Mouse (Mus musculus): ENCODE results near the gene Lrmp. TPM values are rescaled to one million over a fixed set of nuclear protein-coding genes. Genes with fewer than 3 reads are reported as not detected.
"Not testable (repeated sequence)": the region's sequence is repeated elsewhere in the genome, so short reads cannot be mapped to it uniquely, and the experiment has no call there.

Gene Lrmp
- polyA plus RNA-seq, 1 experiment, result 124 TPM

GRCm38 (mm10) chr6:145079087-145079759 lies 36.2 kb upstream of the Lrmp start:
- Histone ChIP-seq H3K4me1 (ENCODE audit: control insufficient read depth, insufficient read depth, low read length) (no peaks in the 10 kb centered on the region), H3K27ac (ENCODE audit: insufficient read depth, low read depth, low read length) (no peak overlapping the region), H3K4me3 (ENCODE audit: insufficient read depth, low read length) (no peak overlapping the region)
- no peak for TF ChIP-seq CTCF (IDR thresholded peaks at IDR 0.05; ENCODE audit: low read depth, low read length)
- no peak for TF ChIP-seq POLR2A (IDR thresholded peaks at IDR 0.05; ENCODE audit: borderline replicate concordance, low read depth, low read length)

DNA sequence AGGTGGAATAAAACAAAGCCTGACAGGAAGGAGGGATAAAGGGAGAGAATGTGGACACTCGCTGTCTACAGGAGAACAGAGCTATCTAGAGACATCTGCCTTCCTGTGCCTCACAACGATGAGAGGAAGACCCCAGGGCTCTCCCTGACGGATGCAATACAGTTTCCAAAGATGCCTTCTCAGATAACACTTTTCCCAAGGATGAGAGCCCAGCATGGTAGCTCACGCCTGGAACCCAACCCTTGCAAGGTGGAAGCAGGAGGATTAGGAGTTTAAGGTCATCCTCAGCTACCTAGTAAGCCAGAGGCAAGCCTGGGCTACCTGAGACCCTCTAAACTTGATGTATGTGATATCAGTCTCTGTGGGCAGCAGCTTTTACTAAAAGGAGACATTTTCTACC lies 33.7 kb upstream of the Lrmp start:
- TF ChIP-seq CTCF (IDR thresholded peaks at IDR 0.05; ENCODE audit: low read depth, low read length), result no peak
- no peak for TF ChIP-seq POLR2A (IDR thresholded peaks at IDR 0.05; ENCODE audit: borderline replicate concordance, low read depth, low read length)
- H3K4me1 ChIP-seq (ENCODE audit: control insufficient read depth, insufficient read depth, low read length), result no peaks in the 10 kb centered on the region
- H3K27ac ChIP-seq (ENCODE audit: insufficient read depth, low read depth, low read length), result no peak overlapping the region
- H3K4me3 ChIP-seq (ENCODE audit: insufficient read depth, low read length), result no peak overlapping the region

DNA sequence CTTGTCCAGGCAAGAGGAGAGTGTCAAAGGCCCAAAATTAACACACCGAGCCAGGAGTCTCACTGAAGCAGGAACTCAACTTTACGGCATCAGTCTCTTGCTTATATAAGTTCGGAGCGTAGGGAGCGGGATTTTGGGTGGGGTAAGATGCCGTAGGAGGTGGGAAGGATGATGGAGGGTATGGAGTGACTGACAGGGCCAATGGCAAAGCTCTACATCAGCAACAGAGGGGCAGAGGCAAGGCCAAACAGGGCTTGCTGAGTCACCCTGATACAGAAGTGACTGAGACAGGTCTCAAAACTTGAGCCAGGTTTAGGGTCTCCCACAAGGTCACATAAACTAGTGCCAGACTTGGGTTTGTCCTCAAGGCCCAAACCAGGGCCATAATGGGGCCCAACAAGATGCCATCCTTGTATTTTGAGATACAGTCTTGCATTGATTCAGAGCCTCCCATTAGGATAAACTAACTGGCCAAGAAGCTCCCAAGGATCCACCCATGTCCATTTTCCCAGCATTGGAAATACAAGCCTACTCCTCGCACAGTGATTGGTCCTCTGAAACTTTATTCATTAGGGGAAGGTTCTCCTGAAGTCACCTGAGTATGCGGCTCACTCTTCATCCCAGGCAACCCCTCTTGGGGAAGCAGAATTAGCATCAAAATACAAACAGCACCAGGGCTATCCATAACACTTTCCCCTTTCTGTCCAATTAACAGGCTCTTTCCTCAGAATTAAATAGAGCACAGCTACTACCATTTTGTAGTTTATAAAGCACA lies 30.9 kb upstream of the Lrmp start:
- TF ChIP-seq CTCF (IDR thresholded peaks at IDR 0.05; ENCODE audit: low read depth, low read length), result no peak
- no peak for TF ChIP-seq POLR2A (IDR thresholded peaks at IDR 0.05; ENCODE audit: borderline replicate concordance, low read depth, low read length)
- H3K4me3 ChIP-seq (ENCODE audit: insufficient read depth, low read length), result no peak overlapping the region
- H3K27ac ChIP-seq (ENCODE audit: insufficient read depth, low read depth, low read length), result no peak overlapping the region
- H3K4me1 ChIP-seq (ENCODE audit: control insufficient read depth, insufficient read depth, low read length), result no peaks in the 10 kb centered on the region

DNA sequence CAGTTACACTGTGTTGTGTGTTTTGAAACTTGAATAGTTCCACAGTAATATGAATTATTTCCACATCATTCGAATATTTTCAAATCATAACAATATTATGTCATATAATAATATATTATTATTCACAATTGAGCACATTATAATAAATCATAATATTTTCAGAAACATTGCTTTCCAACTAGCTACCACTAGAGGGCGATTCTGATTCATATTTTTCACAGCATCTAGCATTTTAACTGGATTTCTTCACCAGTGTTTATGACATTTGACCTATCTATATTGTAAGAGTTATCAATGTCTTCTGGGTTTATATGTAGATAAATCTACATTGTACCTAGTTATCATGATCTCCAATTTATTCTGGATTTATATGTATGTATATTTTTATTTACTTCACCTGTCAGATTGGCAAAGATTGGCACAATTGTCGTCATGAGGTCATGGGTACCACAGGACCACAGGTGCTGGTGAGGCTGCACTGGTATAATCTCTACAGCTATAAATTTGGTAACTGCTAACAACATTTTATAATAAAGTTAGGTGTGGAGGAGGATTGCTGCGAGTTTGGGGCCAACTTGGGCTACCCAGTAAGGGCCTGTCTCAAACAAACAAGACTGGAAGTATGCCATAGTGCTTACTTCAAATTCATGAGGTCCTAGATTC lies 26.9 kb upstream of the Lrmp start:
- no peak for TF ChIP-seq CTCF (IDR thresholded peaks at IDR 0.05; ENCODE audit: low read depth, low read length)
- no peak for TF ChIP-seq POLR2A (IDR thresholded peaks at IDR 0.05; ENCODE audit: borderline replicate concordance, low read depth, low read length)
- Histone ChIP-seq H3K4me1 (ENCODE audit: control insufficient read depth, insufficient read depth, low read length) (no peaks in the 10 kb centered on the region), H3K27ac (ENCODE audit: insufficient read depth, low read depth, low read length) (no peak overlapping the region), H3K4me3 (ENCODE audit: insufficient read depth, low read length) (no peak overlapping the region)

- H3K4me1 ChIP-seq (ENCODE audit: control insufficient read depth, insufficient read depth, low read length), result no peaks in the 10 kb centered on the region
- H3K27ac ChIP-seq (ENCODE audit: insufficient read depth, low read depth, low read length), result no peak overlapping the region
- no peak for TF ChIP-seq POLR2A (IDR thresholded peaks at IDR 0.05; ENCODE audit: borderline replicate concordance, low read depth, low read length)
- no peak overlapping the region for H3K4me3 ChIP-seq (ENCODE audit: insufficient read depth, low read length)
Observed at GRCm38 (mm10) chr6:145089373-145089772, 26.1 kb upstream of the Lrmp start.

- H3K27ac ChIP-seq (ENCODE audit: insufficient read depth, low read depth, low read length), result no peak overlapping the region
- no peaks in the 10 kb centered on the region for H3K4me1 ChIP-seq (ENCODE audit: control insufficient read depth, insufficient read depth, low read length)
- TF ChIP-seq POLR2A (IDR thresholded peaks at IDR 0.05; ENCODE audit: borderline replicate concordance, low read depth, low read length), result no peak
- no peak for TF ChIP-seq CTCF (IDR thresholded peaks at IDR 0.05; ENCODE audit: low read depth, low read length)
- H3K4me3 ChIP-seq (ENCODE audit: insufficient read depth, low read length), result no peak overlapping the region
Observed at GRCm38 (mm10) chr6:145090201-145090863, 25.1 kb upstream of the Lrmp start.

- Histone ChIP-seq H3K4me1 (ENCODE audit: control insufficient read depth, insufficient read depth, low read length) (no peaks in the 10 kb centered on the region), H3K4me3 (ENCODE audit: insufficient read depth, low read length) (no peak overlapping the region), H3K27ac (ENCODE audit: insufficient read depth, low read depth, low read length) (no peak overlapping the region)
- no peak for TF ChIP-seq CTCF (IDR thresholded peaks at IDR 0.05; ENCODE audit: low read depth, low read length)
- TF ChIP-seq POLR2A (IDR thresholded peaks at IDR 0.05; ENCODE audit: borderline replicate concordance, low read depth, low read length), result no peak
Observed at GRCm38 (mm10) chr6:145090928-145091327, 24.5 kb upstream of the Lrmp start.

- no peaks in the 10 kb centered on the region for H3K4me1 ChIP-seq (ENCODE audit: control insufficient read depth, insufficient read depth, low read length)
- H3K4me3 ChIP-seq (ENCODE audit: insufficient read depth, low read length), result no peak overlapping the region
- no peak for TF ChIP-seq POLR2A (IDR thresholded peaks at IDR 0.05; ENCODE audit: borderline replicate concordance, low read depth, low read length)
- TF ChIP-seq CTCF (IDR thresholded peaks at IDR 0.05; ENCODE audit: low read depth, low read length), result no peak
- no peak overlapping the region for H3K27ac ChIP-seq (ENCODE audit: insufficient read depth, low read depth, low read length)
Observed at GRCm38 (mm10) chr6:145091998-145092397, 23.5 kb upstream of the Lrmp start.

DNA sequence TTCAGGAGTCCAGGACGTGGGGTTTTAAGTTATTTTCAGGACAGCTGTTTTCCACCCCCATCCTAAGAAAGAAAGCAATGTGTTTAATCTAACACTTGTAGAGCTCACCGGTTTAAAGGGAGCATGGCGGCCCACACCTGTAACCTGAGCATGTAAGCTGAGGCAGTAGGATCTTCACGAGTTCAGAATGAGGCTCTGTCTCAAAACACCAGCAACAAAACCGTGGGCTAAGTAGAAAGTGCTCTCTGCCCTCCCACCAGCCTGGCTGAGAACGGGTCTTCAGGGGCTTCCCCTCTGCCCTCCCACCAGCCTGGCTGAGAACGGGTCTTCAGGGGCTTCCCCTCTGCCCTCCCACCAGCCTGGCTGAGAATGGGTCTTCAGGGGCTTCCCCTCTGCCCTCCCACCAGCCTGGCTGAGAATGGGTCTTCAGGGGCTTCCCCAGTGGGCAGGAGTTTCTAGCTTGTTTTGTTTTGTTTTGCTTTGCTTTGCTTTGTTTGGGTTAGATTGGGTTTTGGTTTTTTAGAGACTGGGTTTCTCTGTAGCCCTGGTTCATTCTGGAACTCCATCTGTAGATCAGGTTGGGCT lies 22.3 kb upstream of the Lrmp start:
- H3K4me3 ChIP-seq (ENCODE audit: insufficient read depth, low read length); H3K27ac ChIP-seq (ENCODE audit: insufficient read depth, low read depth, low read length); H3K4me1 ChIP-seq (ENCODE audit: control insufficient read depth, insufficient read depth, low read length): not testable (repeated sequence)

Data from bone marrow macrophage, adult 2 months (primary cell).